Mouse (Mus musculus) CD4-positive helper T cell, adult 2 months (primary cell): Measurements from ENCODE around the gene 1700013G24Rik.

Experiments used
- DNase-seq: peaks from one replicate; pipeline ENCODE4 v3.0.0-alpha.2; 2012; ENCODE audit warnings: low read depth, missing footprints, low spot score

1700013G24Rik gene

DNA sequence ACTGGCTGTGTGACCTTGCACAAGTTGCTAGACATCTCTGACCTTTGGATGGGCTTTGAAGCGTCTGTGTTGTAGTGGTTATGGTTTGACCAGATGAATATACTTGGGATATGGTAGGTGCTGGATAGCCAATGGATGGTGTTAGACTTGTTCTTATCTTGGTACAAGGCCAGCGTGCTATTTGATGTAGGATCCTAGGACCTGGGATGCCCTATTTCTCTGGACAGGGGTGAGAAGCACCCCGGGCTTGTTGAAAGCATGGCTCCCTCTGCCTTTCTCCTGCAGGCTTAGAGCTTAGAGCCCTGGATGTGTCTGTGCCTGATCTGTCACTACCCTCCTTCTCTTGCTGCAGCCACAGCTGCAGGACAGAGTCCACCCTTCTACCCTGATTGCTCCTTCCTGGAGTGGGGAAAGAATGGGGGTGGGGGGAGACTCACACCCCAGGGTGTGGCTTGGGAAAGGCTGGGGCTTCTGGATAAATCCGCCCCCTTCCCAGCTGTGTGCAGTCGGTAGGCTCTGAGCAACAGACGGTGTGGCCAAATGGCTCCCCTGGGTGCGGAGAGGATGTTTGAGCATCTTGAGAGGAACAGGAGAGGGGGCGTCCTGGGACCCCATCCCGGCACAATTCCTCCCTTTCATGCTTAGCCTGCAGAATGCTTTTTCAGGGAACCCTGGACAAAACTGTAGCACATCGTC lies 23.1 kb downstream of the 1700013G24Rik start:
- DNase-seq = no peak

DNA sequence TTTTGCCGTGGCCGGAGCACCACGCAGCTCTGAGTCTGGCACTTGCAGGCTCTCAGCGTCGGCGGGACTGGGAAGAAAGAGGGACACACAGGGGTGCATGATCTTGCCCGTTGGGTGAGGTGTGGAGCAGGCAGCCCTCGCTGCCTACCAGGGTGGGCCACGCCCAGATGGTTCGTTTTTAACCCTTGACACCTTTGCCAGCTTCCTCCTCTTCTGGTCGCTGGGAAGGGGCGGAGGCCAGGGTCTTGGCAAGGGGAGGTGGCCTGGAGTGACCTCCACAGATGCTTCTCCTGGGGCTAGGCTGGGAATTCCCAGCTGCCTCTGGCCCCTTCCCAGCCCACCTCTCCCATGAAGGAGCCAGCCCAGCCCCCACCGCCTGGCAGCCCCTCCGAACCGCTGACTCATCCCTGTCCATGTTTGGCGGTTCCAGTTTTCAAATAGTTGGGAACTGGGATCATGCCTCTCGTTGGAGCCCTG lies 23.7 kb downstream of the 1700013G24Rik start:
- no peak for DNase-seq

DNA sequence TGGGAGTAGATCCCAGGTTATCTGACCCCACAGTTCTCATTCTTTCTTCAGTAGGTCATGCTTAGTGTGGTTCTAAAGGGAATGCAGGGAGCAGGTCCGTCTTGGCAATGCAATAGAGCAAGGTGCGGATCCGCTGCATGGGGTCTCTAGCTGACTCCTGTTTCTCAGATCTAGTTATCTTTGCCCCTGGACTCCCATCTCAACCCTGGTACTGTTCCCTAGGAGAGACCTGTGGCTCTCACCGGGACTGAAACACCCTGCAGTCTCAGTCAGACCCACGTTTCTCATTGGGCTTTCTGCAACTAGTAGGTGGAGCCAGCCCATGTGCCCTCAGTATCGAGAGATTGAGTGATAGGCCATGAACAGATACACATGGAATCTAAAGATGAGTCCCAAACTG lies 24.5 kb downstream of the 1700013G24Rik start:
- no peak for DNase-seq

DNA sequence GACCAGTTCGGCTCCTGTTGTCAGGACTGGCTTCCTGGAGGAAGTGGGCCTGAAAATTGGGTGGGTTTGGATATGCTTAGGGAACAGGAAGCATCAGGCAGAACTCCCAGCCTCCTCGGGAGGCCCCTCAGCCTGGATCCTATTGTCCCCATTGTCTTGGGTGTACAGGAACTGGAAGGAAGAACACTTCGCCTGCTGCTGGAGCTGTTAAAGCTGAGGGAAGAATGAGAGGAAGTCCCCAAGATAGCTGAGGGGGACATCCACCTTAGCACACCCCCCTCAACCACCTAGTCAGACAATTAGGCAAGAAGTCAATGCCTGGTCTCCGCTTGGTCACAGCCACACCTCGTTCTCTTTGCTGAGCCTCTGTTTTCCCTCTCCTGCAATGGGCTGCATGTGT lies 25.2 kb downstream of the 1700013G24Rik start:
- no peak for DNase-seq

DNA sequence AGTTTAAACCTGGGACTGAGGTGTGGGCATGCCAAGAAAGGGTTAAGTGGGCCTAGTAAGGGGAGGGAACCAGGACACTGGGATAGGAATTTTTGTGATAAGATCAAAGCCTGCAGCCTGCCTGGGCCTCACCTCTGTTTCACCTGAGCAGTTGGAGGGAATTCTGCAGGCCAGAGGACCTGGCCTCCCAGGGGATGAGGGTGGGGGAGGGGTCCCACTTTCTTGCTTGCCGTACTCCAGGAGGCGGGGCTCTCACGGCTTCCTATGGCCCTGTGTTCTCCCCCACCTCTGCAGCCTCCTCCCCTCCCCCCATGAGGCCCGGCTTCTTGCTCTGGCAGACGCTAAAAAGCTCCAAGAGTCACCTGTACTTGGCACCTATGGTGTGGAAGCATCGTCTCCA lies 26.7 kb downstream of the 1700013G24Rik start:
- DNase-seq = no peak

DNA sequence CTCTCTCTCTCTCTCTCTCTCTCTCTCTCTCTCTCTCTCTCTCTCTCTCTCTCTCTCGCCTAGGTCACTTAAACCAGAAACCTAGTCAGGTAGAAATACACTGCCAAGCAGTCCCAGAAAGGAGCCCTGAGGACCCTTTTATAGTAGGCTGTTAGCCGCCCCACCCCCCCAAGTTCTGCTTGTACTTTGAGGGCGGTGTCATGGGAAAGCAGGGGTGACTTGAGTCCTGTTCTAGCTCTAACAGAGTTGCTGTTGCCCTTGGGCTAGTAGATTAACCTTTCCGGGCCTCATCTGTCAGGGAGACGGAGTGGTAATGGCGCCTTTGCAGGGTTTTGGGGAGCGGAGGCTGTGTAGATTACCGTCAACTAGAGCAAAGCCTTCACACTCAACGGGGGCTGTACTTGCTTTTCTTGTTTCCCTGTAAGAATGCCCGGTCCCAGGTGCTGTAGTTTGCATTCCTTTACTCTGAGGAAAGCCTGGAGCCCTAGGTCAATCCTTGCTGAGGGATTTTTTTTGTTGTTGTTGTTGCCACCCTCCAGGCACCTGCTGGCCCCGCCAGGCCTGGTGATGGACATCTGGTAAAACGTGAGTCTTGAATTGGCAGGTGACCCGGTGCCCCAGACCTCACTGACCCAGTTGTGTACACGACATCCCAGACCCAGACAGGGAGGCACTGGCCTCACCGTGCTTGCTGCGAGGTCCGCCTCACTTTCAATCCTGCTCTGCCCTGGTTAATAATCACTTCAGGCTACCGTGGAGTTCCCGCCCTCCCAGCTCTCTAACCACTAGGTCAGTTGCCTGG lies 27.3 kb downstream of the 1700013G24Rik start:
- DNase-seq = no peak

DNA sequence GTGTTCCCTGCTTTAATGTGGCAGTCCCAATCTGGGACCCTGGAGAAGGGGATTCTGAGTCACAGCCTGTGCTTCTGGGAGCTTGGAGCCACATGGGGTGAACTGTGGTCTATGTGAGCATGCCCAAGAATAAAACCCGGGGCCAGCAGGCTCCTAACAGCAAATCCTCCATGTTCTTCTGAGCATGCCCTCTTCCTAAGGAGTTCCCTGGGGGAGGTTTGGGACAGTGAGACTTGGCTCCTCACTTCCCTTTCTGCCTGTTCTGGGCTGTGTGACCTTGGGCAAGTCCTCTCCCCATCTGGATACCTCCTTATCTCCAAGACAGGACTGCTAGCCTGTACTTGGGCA lies 27.9 kb downstream of the 1700013G24Rik start:
- DNase-seq = no peak

DNA sequence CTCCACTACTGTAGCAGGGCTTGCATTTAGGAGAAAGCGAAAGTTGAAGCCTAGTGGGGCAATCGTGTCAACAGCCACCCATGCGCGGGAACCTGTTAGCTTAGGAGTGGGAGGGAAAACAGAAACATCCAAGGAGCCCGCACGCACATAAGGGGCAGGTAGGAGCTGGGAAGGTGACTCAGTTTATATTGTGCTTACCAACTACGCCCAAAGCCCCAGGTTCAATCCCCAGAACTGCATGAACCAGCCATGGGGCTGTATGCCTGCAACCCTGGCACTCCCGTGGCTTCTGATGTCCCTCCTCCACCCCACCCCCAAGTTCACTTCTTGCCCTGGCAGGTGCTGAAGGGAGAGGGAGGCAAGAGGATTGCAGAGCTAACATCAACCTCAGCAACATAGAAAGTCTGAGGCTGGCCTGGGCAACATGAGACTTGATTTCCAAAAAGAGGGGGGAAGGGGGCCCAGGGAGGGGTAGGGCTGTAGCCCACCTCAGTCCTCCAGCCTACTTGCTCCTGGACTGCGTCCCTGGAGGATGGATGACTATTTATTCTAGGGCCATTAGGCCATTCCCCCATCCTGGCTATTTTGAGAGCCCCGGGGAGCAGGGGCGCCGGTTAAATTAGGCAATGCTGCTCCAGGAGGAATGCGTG lies 28.4 kb downstream of the 1700013G24Rik start:
- no peak for DNase-seq

DNA sequence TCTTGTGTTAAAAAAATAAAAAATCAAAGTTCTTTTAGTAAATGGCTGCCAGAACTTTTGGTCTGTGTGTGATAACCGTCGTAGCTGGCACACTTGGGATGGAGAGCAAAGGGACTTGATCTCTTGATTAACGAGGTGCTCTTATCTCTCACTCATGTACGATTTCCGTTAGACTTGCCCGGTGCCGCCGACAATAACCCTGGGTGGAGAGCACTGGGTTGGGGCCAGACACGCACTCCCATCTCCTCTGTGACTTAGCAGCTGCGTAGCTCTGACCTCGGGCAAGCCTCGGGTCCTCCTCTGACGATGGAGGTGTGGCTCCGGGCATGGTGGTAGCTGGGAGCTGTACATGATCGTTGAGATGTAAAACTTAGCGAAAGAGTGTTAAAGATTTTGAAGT lies 30.8 kb downstream of the 1700013G24Rik start:
- DNase-seq = no peak

DNA sequence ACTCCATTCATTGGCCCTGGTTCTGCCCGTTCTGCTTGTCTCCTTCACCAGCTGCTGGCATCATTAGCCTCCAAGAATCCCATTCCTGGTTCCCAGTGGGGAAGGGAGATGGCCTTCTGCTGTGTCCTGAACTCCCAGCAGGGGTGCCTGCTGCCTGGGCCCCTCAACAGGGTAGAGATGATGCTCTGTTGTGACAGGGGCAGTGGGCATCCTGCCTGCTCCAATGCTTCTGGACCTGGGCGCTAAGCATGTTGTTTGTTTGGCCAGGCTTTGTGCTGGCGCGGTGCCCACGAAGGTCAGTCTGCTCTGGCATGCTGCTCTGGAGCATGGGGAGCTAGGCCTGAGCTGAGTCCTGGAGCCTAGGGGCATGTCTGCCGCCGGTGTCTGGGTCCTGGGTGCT lies 31.5 kb downstream of the 1700013G24Rik start:
- no peak for DNase-seq

DNA sequence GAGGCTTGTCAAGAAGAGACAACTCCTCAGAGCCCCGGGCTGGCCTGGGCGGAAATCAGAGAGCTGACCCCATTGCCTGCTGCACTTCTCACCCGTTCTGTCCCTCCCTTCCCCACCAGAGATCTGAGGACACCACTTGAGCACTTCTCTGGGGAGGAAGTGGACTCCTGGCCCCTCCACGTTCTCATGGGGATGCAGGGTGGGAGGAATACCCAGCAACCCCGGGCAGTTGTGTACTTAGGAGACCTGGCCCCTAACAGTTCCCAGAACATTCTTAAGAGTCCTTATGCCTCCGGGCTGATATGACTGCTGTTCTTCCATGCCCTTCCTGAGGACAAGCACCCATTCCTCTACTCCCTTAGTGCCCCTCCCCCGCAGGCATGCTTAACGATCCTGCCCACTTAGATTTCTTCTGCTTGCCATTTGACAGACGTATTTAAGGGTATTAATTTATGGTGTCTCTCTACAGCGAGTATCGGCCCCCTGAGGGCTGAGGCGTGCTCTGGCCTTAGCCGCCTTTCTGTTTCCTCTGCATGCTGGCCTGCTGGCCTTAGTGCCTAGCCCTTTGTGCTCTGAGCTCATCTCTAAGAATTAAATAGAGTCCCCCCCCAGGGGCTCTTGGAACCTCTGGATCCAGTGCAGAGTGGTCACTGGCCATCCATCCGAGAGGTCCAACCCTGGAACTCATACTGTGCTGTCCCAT lies 32.3 kb downstream of the 1700013G24Rik start:
- no peak for DNase-seq

DNA sequence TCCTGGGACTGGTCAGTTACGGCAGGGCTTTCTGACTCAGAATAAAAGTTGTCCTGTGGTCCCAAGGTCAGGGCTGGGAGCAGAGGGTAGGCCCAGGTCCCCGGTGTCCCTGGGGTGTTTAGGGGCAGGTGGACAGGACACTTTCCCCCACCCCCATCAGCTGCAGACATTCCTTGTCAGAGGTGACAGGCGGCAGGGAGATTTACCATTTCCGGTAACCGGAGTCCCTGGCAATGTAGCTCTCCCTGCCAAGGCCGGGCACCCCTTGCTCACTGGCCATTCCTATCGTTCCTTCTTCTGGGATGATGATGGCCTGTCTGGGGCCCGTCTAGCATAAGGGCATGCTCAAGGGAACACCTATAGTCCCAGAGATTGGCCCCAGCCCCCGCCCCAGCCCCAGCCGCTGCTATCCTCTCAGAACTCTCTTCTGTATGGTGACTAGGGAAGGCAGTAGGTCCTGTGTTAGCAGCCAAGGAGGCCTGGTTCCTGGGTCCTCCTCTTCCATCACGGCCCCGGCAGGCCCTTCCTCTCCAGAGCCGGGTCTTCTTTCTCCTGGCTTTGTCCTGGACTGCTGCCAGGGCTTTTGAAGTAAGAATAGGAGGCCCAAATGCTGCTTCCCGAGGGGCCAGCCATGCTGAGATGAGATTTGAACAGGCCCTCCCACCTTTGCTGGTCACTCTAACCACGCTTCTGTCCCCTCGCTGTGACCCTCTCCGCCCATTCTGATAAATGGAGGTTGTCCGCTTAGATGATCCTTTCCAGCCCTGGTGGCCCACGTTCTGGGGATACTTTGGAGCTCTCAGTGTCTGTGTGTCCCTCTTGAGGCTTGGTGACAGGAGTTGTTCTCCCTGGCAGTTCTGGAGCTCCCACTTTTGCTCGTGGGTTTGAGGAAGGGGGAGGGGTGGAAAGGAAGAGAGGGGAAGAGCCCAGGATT lies 33.3 kb downstream of the 1700013G24Rik start:
- no peak for DNase-seq

DNA sequence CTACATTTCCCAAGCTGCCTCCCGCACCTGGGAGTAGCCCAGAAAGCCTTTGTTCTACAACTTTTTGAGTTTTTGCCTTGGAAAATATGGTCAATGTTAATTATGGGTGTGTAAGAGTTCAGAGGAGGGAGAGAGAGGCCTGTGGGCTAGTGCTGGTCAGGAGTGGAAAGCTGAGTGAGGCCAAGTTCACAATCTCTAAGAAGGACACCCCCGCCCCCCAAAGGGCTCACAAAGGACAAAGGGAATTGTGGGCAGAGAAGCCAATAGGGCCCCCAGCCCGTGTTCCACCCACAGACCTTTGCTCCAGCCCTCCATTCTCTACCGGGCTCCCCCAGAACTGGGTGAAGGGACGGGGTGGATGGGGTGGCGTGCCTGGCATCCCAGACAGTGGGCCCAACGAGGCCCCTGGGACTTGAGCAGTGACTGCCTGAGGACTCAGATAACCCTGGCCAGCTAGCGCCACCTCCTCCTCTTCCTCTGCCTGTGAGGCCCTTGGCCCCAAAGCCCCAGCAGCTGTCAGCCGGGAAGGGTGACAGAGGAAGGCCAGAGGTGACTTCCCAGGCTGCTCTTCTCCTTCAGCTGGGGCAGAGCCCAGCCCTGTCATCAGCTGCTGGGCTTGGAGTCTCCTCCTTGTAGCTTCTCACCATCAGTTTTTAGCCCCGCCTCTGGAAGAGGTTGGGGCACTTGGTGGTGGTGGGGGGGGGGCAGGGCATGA lies 34.4 kb downstream of the 1700013G24Rik start:
- no peak for DNase-seq

DNA sequence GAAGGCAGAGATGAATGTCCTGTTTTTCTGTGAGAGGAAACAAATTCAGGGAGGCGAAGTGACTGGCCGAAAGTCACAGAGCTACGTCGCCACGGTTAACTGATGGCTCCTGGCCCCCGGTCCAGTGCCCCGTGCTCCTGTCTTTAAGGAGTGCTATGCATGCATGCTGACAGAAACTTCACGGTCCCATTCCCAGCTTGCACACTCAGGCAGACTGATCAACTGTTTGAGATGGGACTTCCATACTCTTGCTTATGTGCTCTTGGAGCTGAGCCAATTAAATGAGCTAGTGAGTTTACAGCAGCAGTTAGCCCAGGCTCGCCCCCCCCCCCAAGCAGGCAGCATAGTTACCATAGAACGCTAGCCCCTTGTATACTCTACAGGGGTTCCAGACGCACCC lies 35.0 kb downstream of the 1700013G24Rik start:
- DNase-seq = no peak

DNA sequence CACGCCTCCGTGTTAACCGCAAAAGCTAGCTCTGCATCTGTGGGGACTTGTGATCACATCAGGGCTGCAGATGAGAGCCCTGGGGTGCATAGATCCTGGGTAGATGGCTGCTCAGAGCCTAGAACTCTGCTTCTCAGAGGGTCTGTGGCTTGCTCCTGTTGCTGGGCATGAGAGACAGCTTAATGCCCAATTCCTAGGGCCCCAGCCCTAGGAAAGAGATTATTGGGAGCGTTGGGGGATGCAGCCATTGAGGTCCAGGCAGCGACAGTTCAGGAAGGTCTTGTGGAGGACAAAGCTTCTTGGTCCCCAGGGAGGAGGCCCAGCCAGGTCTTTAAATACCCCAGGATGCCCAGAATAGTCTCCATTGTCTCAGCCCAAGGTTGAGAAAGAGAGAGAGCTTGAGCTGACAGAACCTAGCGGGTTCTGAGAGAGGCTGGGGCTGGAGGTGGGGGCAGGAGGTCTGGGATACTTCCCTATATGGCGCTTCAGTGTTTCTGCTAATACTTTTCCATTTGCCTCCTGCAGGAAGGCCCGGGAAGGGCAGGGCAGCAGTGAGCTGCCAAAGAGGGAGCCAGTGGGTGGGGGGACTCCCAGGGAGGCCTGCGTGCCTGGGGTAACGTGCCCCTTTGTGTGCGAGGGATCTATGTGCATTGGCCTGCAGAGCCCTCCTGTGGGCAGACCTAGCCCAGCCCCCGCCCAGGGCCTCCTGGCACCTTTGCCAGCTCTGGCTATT lies 35.7 kb downstream of the 1700013G24Rik start:
- DNase-seq = no peak

DNA sequence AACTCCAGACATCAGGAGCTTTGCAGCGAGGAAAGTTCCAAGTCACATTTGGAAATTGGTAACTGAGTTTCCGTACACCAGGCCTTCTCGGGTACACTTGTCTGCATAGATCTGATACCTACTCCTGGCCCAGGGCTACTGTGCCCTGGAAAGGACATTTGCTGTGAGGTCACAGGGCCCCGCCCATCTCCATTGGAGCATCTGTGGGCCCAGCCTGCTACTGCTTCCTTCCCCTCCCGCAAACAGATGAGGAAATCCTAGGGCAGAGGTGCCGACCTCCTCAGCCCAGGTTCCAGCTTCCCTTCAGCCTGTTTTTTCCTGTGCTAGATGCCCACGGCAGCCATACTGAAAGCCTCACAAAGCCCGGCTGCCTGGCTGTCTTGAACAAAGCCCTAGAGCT lies 36.9 kb downstream of the 1700013G24Rik start:
- DNase-seq = no peak

DNA sequence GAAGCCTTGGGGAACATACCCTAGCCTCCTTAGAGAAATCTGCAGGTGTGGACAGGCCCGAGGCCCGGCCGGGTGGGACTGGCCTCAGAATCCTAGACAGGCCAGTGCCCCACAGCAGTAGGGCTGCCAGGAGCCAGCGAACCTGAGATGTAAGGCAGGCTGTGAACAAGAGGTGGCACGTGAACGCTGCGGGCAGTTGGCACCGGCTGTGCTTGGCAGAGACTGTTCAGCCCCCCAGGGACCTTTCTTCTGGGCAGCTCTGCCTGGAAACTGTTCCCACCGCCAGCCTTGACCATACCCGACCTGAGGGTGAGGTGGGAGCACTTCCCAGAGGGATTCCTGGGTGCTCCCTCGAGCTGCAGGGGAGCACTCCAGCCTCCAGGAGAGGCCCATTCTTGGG lies 39.5 kb downstream of the 1700013G24Rik start:
- no peak for DNase-seq

DNA sequence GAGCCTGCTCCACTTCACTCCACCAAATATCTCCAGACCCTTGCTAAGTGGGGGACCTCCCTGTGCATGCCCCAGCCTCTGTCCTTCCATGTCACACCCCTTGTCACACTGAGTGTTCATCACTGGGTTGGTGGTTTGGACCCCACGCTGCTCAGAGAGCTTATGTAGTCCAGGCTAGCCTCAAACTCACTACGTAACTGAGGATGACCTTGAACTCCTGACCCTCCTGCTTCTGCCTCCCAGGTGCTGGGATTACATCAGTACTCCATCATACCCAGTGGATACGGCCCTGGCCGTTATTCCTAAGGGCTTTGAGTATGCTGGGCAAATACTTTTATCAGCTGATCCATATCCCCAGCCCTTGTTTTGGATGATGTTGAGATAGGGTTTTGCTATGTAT lies 40.1 kb downstream of the 1700013G24Rik start:
- DNase-seq = no peak

DNA sequence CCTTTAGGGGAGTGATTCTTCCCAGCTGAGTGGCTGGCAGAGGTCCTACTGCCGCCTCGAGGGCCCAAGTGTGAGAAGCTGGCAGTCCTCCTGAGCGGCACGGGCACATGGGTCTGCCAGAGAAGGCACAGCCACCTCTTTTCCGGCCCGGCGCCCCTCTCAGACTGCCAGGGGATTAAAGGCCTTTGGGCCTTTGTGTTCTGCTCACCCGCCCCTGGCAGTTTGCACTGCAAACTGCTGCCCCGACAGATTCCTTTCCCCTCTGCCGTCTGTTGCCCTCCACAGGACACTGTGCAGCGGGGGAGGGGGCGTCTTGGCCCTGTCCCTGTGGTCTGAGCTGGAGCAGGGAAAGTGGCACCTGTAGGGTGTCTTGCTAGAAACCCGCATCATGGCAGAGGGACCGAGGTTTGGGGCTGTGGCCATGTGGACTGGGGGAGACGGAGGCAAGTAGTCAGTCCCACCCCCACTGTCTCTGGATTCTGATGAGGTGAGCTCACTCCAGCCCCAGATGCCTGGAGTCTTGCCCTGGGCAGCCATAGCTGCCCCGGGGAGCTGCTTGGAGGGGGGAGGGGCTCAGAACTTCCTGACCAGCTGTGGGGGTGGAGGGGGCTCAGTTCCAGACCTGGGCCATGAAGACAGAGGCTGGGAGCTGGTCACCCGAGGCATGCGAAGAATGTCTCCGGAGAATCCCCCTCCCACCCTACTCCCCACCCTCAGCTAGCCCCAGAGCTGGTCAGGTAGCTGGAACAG lies 41.8 kb downstream of the 1700013G24Rik start:
- no peak for DNase-seq
